Mouse (Mus musculus) kidney, adult 2 months (tissue): ENCODE measurements around the gene Spib.

Experiments
- CTCF ChIP-seq: fragments of 200-500 bp; conservative IDR thresholded peaks from 2 replicates; pipeline ENCODE4 v1.5.1; 2011; ENCODE audit warnings: low read depth, mild to moderate bottlenecking, control low read depth, low read length, moderate library complexity, mixed read lengths; ENCODE audit not compliant: insufficient read depth, insufficient read length
- POLR2A ChIP-seq: fragments of 200-500 bp; IDR thresholded peaks from one replicate; pipeline ENCODE4 v1.6.1; 2011; ENCODE audit warnings: low read depth, low read length, control low read depth

DNA sequence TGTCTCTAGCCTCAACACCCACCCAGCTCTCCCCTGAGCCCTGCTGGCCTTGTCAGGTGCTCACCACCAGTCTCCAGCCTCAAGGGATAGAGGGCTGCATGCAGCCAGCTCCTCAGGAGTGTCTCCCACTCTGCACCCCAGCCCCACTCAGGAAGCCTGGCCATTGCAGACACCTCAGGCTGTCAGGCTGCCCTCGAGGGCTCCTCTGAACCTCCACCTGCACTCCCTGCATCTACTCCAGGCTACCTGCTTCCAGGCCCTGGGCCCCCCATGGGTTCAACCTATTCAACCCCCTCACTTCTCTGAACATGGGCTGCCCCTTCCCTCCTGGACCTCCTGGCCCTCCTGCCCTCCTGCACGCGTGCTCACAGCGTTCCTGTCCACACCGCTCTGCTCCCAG is 40.5 kb downstream of the Spib start:
- TF ChIP-seq CTCF (no peak), POLR2A (no peak)
